Mouse (Mus musculus) kidney, embryonic 15.5 days (tissue): ENCODE data around the gene Figla. TPM values are rescaled to one million over a fixed set of nuclear protein-coding genes. Genes with fewer than 3 reads are reported as not detected.
A peak's percentile ranks its signal among the peaks of the same experiment; 100 is the strongest.
"Not testable (repeated sequence)": the region's sequence is repeated elsewhere in the genome, so short reads cannot be mapped to it uniquely, and the experiment has no call there.

Experiments used
- ATAC-seq: fragments of 200-750 bp; cut with Nextera tagmentation; replicated peaks from 2 replicates; pipeline ENCODE4 v1.8.0; 2017; ENCODE audit warnings: moderate TSS enrichment; ENCODE audit not compliant: low FRiP score
- H3K27ac ChIP-seq: fragments of 300-500 bp; sonication (generic); 2 replicates; pipeline ENCODE4 v1.5.1; 2015; ENCODE audit warnings: mild to moderate bottlenecking, inconsistent platforms
- H3K27me3 ChIP-seq: fragments of 300-500 bp; sonication (generic); 2 replicates; pipeline ENCODE4 v1.6.1; 2015; ENCODE audit warnings: inconsistent platforms
- H3K36me3 ChIP-seq: fragments of 300-500 bp; sonication (generic); 2 replicates; pipeline ENCODE4 v1.6.1; 2015; ENCODE audit warnings: inconsistent platforms
- H3K4me1 ChIP-seq: fragments of 300-500 bp; sonication (generic); 2 replicates; pipeline ENCODE4 v1.6.1; 2015; ENCODE audit warnings: inconsistent platforms
- H3K4me2 ChIP-seq: fragments of 300-500 bp; sonication (generic); 2 replicates; pipeline ENCODE4 v1.6.1; 2015; ENCODE audit warnings: moderate library complexity, mild to moderate bottlenecking, inconsistent platforms
- H3K4me3 ChIP-seq: fragments of 300-500 bp; sonication (generic); replicated peaks from 2 replicates; pipeline ENCODE4 v1.5.1; 2015; ENCODE audit warnings: mild to moderate bottlenecking, inconsistent platforms
- H3K9ac ChIP-seq: fragments of 300-500 bp; sonication (generic); 2 replicates; pipeline ENCODE4 v1.6.1; 2015; ENCODE audit warnings: mild to moderate bottlenecking, inconsistent platforms
- H3K9me3 ChIP-seq: fragments of 300-500 bp; sonication (generic); replicated peaks from 2 replicates; pipeline ENCODE4 v1.6.1; 2016; ENCODE audit warnings: inconsistent platforms
- WGBS: fragments of 180-500 bp; shearing (Covaris S2); methylation state at CpG from one replicate; pipeline ENCODE4 v1.1.7; 2015; ENCODE audit warnings: mixed read lengths; 5-methylcytosine and 5-hydroxymethylcytosine counted together
- polyA plus RNA-seq: library from polyadenylated mRNA; unstranded; fragments of >200 nt; fragmentation: Nextera tagmentation; extraction: Ambion mirVana; gene quantifications from 2 replicates; pipeline ENCODE4 v1.2.1, GENCODE M21; 2015

Figla gene
- polyA plus RNA-seq, 1 experiment from 2014 or later: not detected

DNA sequence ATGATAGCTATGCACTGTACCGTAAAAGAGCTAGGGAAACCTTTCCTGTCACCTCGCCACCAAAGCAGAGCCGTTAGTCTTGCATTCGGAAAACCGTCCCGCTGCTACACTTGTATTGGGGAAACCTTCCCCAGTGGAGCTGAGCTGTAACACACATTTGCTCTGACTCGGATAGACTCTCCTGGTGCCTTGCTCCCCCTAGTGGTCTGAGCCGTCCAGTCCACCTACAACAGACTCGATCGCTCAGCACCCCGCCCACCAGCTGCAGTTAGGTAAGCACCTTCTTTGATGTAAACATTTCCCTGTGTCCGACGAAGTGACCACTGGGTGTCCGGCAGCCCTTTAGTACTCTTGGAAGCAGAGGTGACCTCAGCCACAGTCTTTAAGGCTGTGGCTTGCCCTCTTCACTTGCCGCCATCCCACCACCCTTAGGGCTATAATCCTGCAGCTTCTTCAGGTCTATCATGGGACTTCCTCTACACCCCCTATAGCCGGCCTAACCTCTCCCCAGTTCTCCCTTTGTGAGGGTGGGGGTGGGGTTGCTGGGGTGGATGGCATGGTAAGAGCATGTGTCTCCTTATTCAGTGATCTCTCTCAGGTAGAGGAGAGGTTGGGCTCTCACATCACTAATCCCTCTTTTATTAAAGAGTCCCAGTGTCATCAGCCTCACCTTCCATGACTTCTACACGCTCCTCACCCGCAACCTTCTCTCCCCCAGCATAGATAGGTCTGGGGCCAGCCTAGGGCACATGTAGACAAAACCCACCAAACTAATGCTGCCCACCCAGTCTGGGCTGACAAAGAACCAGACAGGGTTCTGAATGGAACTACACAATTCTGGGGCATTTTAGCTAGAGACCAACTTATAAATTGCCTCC, 11.5 kb upstream of the Figla start:
- Histone ChIP-seq H3K27ac (no peak overlapping the region), H3K4me3 (peak overlapping the region; percentile 14; the same call in 1 of the 2 replicates), H3K4me2 (peak overlapping the region; percentile 53), H3K9me3 (no peaks in the 10 kb centered on the region), H3K36me3 (no peaks in the 10 kb centered on the region), H3K27me3 (no peaks in the 10 kb centered on the region), H3K4me1 (peaks cover 2% of the 10 kb centered on the region; the same call in 1 of the 2 replicates), H3K9ac (no peak overlapping the region)
- ATAC-seq: peak; percentile 87
- WGBS: 14% methylated on average over 18 of the region's 18 CpGs

DNA sequence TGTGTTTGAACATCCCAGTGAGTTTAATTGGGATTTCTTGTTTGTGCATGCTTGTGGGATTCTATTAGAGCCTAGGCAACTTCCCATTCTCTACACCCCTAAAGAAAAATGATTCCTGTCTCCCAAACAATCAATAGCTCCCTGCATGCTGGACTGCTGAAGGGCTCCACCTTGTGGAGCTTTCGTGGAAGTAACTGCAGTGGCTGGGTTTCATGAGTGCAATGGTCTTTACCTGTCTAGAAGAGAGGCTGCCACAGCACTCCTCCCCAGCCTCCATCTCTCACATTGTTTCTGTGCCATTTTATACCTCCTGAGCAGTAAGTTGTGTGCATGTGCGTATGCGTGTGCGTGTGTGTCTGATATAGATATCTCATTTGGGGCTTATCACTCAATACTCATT, 6.0 kb upstream of the Figla start:
- ATAC-seq: no peak
- WGBS: 37% methylated on average over 4 of the region's 4 CpGs
- Histone ChIP-seq H3K36me3 (no peaks in the 10 kb centered on the region), H3K27me3 (no peaks in the 10 kb centered on the region), H3K4me2 (no peak overlapping the region), H3K27ac (no peak overlapping the region), H3K4me3 (no peak overlapping the region), H3K9me3 (no peaks in the 10 kb centered on the region), H3K4me1 (no peaks in the 10 kb centered on the region), H3K9ac (no peak overlapping the region)

DNA sequence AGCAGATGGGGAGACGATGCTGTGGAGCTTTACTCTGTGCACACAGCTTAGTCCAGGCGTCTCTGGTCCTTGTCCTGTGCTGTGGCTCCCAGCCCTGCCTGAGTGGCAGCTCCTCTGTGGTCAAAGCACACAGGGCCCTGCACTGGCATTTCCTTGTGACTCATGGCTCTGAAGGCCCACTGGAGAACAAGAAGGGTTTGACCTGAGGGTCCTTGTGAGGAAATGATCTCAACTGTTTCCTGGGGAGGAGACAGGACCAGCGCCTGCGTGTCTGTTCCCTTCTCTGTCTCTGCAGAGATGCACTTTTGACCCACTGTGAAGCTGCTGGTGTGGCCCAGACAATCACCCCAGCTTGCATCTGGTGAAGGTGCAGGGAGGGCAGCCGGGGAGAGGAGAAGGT, 1.2 kb upstream of the Figla start:
- not testable (repeated sequence) for H3K27ac ChIP-seq, H3K36me3 ChIP-seq, H3K4me2 ChIP-seq, H3K4me1 ChIP-seq, H3K9ac ChIP-seq, H3K27me3 ChIP-seq, H3K9me3 ChIP-seq, H3K4me3 ChIP-seq
- 63% methylated on average over 5 of the region's 5 CpGs for WGBS
- ATAC-seq: peak; percentile 40

DNA sequence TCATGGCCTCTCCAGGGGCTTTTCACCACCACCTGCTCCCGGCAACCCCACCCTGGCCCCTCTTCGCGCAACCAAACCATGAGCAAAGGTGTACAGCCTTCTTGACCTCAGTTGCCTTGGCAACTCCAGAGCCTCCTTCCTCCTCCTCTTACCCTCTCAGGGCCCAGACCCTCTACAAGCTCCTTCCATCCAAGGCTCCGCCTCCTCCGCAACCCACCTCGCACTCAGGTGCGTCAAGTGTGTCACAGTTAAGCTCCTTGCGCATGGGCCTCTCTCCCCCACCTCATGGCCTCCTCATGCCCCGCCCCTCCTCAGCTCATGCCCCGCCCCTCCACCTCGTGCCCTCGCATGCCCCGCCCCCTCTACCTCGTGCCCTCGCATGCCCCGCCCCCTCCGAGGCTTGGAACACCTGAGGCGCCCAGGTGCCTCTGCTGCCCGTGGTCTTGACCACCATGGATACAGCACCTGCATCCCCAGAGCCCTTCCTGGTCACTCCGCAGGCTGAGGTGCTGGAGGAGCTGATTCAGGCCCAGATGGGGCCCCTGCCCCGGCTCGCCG, 901 bp downstream of the Figla start:
- H3K4me1 ChIP-seq: peaks cover 7% of the 10 kb centered on the region
- no peaks in the 10 kb centered on the region for H3K9me3 ChIP-seq
- no peak overlapping the region for H3K4me2 ChIP-seq
- no peak for ATAC-seq
- H3K4me3 ChIP-seq: no peak overlapping the region
- no peaks in the 10 kb centered on the region for H3K27me3 ChIP-seq
- H3K36me3 ChIP-seq: no peaks in the 10 kb centered on the region
- WGBS: 83% methylated on average over 23 of the region's 23 CpGs
- H3K27ac ChIP-seq: no peak overlapping the region
- H3K9ac ChIP-seq: no peak overlapping the region

DNA sequence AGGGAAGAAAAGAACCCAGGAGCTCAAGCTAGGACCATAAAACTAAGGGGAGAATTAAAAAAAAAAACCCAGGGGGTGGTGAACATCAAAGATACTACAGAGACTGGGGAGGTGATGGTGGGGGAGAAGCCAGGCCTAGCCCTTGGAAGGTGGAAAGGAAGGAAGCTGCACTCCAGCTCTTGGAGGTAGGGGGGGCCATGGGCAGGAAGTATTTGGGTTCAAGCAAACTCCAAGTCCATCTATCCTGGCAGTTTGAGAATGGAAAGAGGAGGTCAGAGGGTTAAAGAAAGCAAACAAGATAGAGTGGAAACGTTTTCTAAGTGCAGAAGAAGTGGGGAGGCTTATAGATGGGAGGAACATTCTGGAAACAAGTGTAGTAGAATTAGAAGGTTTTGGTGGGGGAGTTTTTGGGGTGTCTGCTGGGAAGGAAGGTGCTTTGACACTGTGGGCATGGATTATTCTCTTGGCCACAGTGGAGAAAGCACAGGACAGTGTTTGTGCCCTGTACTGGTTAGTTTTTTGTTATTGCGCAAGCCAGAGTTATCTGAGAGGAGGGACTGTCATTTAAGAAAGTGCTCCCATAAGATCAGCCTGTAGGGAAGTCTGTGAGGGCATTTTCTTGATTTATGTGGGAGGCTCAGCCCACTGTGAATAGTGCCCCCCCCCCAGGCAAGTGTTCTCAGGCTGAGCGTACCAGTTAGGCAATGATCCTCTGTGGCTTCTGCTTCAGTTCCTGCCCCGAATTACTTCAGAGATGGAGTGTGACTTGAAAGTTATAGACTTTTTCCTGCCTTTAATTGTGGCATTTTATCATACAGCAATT, 3.7 kb downstream of the Figla start:
- WGBS: 22% methylated on average over 4 of the region's 4 CpGs

DNA sequence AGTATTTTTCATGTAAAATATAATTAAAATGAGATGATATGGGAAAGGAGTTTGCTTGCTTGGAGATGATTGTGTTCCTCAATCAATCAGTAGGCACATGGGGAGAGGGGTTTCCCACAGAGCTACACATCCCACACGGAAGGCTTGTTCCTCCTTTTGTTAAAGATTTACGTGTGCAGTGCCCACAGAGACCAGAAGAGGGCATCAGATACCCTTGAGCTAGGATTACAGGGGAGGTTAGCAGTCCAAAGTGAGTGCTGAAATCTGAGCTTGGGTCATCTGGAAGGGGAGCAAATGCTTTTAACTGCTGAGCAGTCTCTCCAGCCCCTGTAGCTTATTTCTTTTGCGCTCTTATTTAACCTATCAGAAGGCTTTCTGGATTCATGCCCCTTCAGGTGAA, 5.0 kb downstream of the Figla start:
- H3K4me3 ChIP-seq: no peak overlapping the region
- peaks cover 7% of the 10 kb centered on the region for H3K4me1 ChIP-seq
- no peaks in the 10 kb centered on the region for H3K27me3 ChIP-seq
- H3K36me3 ChIP-seq: no peaks in the 10 kb centered on the region
- no peak overlapping the region for H3K9ac ChIP-seq
- no peak overlapping the region for H3K4me2 ChIP-seq
- no peaks in the 10 kb centered on the region for H3K9me3 ChIP-seq
- WGBS: 37% methylated on average over 3 of the region's 3 CpGs
- no peak for ATAC-seq
- no peak overlapping the region for H3K27ac ChIP-seq

More for the DNA sequence above, 3.7 kb downstream of the Figla start:
- Histone ChIP-seq H3K27me3 (no peaks in the 10 kb centered on the region), H3K4me1 (peaks cover 7% of the 10 kb centered on the region), H3K27ac (peak overlapping the region; percentile 30; the same call in 1 of the 2 replicates), H3K36me3 (no peaks in the 10 kb centered on the region), H3K4me2 (no peak overlapping the region), H3K9me3 (no peaks in the 10 kb centered on the region), H3K4me3 (no peak overlapping the region), H3K9ac (no peak overlapping the region)
- no peak for ATAC-seq

DNA sequence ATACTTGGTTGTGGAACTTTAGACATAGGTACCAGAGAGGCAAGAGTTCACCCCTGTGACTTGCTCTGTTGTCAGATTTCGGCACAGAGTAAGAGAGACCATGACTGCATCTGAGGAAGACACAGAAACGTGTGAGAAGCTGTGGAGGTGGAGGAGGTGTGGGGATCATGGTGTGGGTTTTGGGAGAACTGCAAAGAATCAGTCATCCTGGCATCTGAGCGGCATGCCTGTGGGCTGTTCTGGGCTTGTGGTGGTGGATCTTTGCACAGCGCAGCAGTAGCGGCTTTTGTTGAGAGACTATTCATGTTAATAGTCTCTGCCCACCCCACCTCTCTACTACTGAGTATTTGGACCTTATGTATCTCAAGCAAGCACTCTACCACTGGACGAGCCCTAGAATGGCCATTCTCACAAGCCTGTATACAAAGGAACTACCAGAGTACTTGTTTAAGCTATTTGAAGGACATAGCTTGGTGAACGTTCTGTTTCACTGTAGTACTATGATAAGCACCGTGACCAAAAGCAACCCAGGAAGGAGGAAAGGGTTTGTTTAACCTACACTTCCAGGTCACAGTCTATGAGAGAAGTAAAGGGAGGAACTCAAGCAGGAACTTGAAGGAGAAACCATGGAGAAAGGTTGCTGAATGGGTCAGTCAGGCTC, 10.8 kb downstream of the Figla start:
- no peaks in the 10 kb centered on the region for H3K36me3 ChIP-seq
- H3K9ac ChIP-seq: no peak overlapping the region
- H3K27me3 ChIP-seq: peaks cover 37% of the 10 kb centered on the region
- no peak overlapping the region for H3K27ac ChIP-seq
- H3K4me2 ChIP-seq: no peak overlapping the region
- WGBS: 78% methylated on average over 8 of the region's 8 CpGs
- no peak overlapping the region for H3K4me3 ChIP-seq
- H3K9me3 ChIP-seq: no peaks in the 10 kb centered on the region
- H3K4me1 ChIP-seq: peaks cover 15% of the 10 kb centered on the region
- ATAC-seq: no peak

DNA sequence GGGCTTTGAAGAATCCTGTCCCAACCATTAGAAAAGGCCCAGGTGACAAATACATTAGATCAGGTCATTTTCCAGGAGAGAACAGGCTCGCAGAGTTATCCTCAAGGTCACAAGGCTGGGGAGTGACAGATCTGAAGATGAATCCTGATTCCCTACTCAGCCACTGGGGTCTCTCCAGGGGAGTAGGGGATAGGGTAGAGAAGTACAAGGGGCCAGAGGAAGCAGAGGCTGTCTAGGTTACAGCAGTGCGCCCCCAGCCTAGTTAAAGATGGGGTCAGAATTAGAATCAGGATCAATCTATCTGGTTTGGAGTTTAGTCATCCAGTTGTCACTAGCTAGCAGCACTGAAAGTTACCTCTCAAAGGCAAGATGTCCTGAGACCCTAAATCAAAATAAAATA, 12.2 kb downstream of the Figla start:
- H3K36me3 ChIP-seq: no peaks in the 10 kb centered on the region
- H3K27me3 ChIP-seq: peaks cover 37% of the 10 kb centered on the region
- H3K27ac ChIP-seq: no peak overlapping the region
- ATAC-seq: no peak
- WGBS: 71% methylated on average over 2 of the region's 2 CpGs
- no peaks in the 10 kb centered on the region for H3K9me3 ChIP-seq
- peaks cover 15% of the 10 kb centered on the region for H3K4me1 ChIP-seq
- peak overlapping the region; percentile 95 for H3K4me2 ChIP-seq
- no peak overlapping the region; the same call in 1 of the 2 replicates for H3K9ac ChIP-seq
- peak overlapping the region; percentile 52 for H3K4me3 ChIP-seq

DNA sequence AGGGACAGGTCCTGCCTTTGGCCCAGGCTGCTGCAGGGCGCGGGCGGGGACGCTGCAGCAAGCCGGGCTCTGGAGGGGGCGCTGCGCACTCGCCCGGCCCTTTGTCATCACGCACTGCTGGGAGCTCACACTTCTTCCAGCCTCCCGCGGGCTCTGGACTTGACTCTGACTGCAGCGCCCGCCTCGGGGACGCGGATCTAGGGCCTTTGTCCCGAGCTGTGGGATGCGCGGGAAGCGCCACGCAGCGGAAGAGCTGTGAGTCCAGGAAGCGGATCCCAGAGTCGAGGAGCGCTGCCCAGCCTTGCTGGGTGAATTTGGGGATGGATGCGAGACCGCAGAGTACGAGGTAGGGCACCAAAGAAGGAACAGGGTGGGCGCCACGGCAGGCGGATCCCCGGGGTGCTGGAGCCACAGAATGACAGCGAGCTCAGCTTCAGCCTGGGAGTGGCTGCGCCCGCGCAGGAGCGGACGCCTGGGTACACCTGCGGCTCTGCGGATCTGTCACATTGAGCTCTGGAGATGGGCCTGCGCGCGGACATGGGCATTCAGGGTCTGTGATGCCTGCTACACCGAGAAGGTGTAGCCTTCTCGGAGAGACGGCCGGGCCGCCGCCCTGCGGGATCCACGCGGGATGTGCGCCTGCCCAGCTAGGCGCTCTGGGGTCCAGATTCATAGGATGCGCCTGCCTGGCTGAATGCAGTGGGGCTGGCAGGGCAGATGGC, 12.8 kb downstream of the Figla start, which contains the start of gene Add2:
Gene Add2, plus strand, starts transcription at position 81 of the 722 bp plus-strand sequence.
- Histone ChIP-seq H3K4me2 (peak within 1 kb of the TSS; percentile 95), H3K36me3 (no peaks in the 10 kb centered on the region), H3K9ac (peak within 1 kb of the TSS; percentile 48), H3K9me3 (no peaks in the 10 kb centered on the region), H3K27ac (no peak within 1 kb of the TSS), H3K27me3 (peaks cover 37% of the 10 kb centered on the region), H3K4me3 (peak within 1 kb of the TSS; percentile 52), H3K4me1 (peaks cover 15% of the 10 kb centered on the region)
- peak; percentile 76 for ATAC-seq
- under 1% methylated on average over 56 of the region's 56 CpGs for WGBS

DNA sequence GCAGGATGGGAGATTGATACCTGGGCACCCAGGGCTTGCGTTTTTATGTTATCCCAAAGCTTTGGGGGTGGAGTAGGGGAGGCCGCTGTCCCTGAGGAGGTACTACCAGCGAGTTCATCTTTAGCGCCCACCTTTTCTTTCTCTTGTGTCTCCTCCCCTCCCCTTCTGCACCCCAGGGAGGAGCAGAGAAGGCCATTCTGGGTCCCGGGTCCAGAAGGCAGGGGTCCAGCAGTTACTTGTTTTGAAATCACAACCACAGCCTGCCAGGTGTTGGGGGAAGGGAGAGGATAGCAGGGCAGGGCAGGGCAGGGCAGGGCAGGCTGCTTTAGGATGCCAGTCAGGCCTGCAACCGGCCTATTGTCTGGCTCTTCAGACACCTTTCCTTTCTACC, 13.3 kb downstream of the Figla start:
- H3K9ac ChIP-seq: peak overlapping the region; percentile 48; the same call in 1 of the 2 replicates
- H3K4me1 ChIP-seq: peaks cover 15% of the 10 kb centered on the region
- no peak overlapping the region for H3K27ac ChIP-seq

DNA sequence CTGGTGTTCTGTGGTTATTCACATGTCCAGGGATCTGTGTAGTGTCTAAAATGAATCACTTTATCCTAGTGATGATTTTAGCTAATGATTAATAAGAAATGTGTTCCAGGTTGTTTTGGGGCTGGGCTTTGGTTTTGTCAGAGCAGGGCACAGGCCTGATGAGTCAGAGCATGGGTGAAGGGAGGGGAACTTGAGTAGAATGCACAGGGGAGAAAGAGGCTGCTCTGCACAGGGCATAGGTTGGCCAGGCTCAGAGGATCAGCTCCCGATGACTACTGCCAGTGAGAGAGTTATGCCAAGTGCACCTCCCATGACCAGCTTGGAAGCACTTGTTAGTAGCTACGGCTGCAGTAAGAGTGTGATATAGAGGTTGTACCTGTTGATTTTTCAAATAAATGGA, 15.6 kb downstream of the Figla start:
- H3K4me3 ChIP-seq: no peak overlapping the region
- no peak overlapping the region for H3K27ac ChIP-seq
- H3K27me3 ChIP-seq: peaks cover 37% of the 10 kb centered on the region
- H3K9me3 ChIP-seq: no peaks in the 10 kb centered on the region
- H3K4me1 ChIP-seq: peaks cover 15% of the 10 kb centered on the region
- WGBS: 78% methylated on average over 2 of the region's 2 CpGs
- no peak for ATAC-seq
- no peak overlapping the region for H3K9ac ChIP-seq
- H3K36me3 ChIP-seq: no peaks in the 10 kb centered on the region
- H3K4me2 ChIP-seq: no peak overlapping the region

More for the DNA sequence above, 13.3 kb downstream of the Figla start:
- H3K36me3 ChIP-seq: no peaks in the 10 kb centered on the region
- H3K27me3 ChIP-seq: peaks cover 37% of the 10 kb centered on the region
- H3K9me3 ChIP-seq: no peaks in the 10 kb centered on the region
- no peak for ATAC-seq
- peak overlapping the region; percentile 95 for H3K4me2 ChIP-seq
- WGBS: 13% methylated on average over 6 of the region's 6 CpGs
- H3K4me3 ChIP-seq: peak overlapping the region; percentile 52
